Mouse (Mus musculus) liver, postnatal 0 days (tissue): Measurements from ENCODE around the gene Zfp39.

Experiments used
- CTCF ChIP-seq: sonication (generic); IDR thresholded peaks from 2 replicates; pipeline ENCODE4 v1.5.1; 2016; ENCODE audit warnings: antibody characterized with exemption, low read depth
- EP300 ChIP-seq: IDR thresholded peaks from 2 replicates; pipeline ENCODE4 v1.6.1; 2016; ENCODE audit warnings: antibody characterized with exemption, low read depth, mild to moderate bottlenecking

DNA sequence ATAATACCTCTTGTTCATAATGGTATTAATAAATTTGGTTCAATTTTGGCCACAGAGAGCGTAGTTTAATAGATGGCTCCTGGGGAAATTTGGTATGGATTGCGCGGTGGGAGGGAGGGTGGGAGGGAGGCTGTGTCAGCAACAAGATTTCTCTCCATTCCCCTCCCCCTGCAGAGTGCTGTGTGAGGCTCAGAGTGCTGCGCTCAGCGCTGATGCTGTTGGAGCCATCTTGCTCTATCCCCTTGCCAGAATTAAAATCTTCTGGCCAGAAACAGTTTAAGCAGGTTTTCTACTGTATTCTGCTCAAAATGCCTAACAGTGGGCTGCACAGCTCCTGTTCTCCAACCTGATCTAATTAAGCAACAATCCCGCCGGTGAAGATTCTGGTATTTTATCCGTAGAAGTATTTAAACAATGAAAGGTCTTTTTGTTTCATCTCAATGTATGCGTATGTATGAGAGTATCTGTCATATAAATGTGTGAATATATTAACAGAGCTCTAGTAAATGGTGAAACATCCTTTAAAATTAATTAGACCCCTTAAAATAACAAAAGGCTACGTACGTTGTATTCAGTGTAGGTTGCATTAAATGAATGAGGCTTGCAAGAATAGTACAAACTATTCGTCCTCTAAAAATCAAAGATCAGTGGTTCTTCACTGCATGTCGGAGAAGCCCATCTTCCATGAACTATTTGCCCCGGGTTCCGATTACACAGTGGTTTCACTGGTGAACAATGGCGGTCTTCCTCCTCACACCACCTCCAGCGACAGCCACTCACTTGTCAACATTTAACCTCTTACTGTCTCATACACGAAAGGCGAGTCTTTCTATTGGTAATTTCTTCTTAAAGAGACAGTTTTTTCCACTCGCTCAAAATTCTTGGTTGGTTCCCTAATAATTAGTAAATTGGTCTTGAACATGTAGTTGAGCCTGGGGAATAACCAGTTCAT is 45.7 kb upstream of the Zfp39 start:
- TF ChIP-seq EP300 (no peak), CTCF (no peak)
